Mouse (Mus musculus): ENCODE measurements at regions not wholly inside any gene's neighbourhood (a gene's known extent, or its start where the extent isn't known, plus 50 kb on each side); places are given as distances from the start of the nearest gene placed in this dataset.
A peak's percentile ranks its signal among the peaks of the same experiment; 100 is the strongest.

GRCm38 (mm10) chr11:56165759-56166158, 124.9 kb upstream of the Nmur2 start:
- no peak for DNase-seq (ENCODE audit: low spot score)

GRCm38 (mm10) chr11:56160286-56160685, 119.5 kb upstream of the Nmur2 start:
- DNase-seq (ENCODE audit: low spot score): no peak

- DNase-seq (ENCODE audit: low spot score): peak; percentile 87
These were observed 118.7 kb upstream of the Nmur2 start for GRCm38 (mm10) chr11:56159412-56160074.

DNA sequence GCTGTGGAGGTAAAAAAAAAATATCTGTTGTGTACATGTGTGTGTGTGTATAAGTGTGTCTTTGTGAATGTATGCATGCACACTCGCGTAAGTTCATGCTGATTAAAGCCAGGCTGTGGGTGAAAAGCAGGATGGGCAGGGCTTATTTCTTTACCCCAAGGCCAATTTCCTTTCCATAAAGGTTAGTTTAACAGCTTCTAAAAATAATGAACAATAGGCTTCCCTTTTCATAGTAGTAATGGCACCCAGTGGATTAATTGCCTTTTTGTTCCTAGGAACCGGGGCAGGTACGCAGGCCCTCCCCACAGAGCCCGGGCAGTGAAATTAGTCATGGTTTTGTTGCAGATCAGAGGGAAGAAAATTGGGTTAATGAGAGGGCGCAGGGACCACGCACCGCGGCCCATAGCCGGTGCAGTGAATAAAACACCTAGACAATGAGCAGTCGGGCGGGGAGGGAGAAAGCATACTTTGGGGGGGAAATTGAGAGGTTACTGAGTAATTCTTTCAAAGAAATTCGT, 110.1 kb upstream of the Nmur2 start:
- DNase-seq (ENCODE audit: low spot score): peak; percentile 56

GRCm38 (mm10) chr11:56149752-56150151, 108.9 kb upstream of the Nmur2 start:
- no peak for DNase-seq (ENCODE audit: low spot score)

- peak; percentile 37 for DNase-seq (ENCODE audit: low spot score)
These were observed 108.1 kb upstream of the Nmur2 start for GRCm38 (mm10) chr11:56148956-56149355.

- peak; percentile 36 for DNase-seq (ENCODE audit: low spot score)
These were observed 105.9 kb upstream of the Nmur2 start for GRCm38 (mm10) chr11:56146708-56147107.

DNA sequence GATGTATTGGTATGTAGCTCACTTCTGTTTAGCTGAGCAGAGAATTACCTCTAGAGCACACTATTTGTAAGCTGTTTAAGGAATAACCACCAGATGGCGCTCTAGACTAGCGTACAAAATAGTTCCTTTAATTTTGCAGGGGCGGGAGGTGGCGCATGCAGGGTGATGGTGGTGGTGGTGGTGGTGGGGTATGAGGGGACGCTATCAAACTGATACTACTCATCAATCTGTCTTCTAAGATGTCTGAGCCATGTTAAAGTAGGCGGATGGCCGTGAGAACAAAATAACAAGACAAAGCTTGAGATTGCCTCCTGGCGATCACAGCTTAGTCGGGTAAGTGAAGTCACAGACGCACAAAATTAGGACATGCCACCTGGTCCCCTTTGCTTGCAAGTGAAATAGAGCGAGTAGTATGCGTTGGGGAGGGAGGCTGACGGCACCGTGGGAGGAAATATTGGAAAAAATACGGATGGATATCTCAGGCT, 90.6 kb upstream of the Nmur2 start:
- peak; percentile 89 for DNase-seq (ENCODE audit: low spot score)

DNA sequence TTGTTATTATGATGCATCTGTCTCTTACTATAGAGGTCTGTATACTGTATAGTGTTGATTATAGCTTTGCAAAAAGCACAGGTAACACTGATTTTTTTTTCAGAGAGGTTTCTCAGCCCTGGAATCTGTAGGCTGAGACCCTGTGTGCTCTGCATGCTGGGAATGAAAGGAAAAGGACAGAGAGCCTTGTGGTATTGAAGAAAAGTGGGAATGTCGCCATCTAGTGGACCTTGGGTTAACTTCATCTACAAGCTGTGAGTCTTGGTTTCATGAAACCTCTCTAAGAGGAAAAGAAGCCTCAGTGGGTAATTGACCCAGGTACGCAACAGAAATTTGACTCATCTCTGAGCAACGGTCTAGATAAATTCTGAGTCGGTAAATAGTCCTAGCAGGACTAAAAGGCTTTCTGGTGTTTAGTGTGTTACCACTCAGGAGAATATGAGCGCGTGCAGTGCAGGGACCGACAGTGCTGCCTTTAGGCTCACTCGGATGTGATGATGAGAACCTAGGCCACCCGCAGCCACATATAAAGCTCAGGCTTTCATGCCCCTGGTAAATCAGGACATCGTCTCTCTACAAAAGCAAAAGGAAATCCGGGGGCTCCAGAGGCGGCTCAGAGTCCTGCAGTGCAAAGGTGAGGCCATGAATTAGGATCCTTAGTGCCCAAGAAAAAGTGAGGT, 75.9 kb upstream of the Nmur2 start:
- peak; percentile 63 for DNase-seq (ENCODE audit: low spot score)

DNA sequence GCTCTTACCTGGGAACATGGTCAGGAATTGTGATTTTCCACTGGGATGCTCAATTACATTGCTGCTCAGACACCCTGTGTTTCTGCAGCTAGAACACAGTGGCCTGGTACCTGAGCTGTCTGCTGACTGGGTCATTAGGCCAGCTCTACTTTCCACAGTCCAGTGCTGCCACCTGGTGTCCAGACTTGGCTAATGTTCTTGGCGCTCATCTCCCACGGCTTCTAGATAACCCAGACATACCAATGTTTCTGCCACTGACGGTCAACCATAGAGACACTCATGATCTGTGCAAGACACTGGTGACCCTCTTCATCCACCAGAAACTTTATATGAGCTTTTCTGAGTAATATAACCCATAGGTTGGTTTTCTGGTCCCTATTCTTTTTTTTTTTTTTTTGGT, 67.1 kb upstream of the Nmur2 start:
- DNase-seq (ENCODE audit: low spot score): peak; percentile 93

DNA sequence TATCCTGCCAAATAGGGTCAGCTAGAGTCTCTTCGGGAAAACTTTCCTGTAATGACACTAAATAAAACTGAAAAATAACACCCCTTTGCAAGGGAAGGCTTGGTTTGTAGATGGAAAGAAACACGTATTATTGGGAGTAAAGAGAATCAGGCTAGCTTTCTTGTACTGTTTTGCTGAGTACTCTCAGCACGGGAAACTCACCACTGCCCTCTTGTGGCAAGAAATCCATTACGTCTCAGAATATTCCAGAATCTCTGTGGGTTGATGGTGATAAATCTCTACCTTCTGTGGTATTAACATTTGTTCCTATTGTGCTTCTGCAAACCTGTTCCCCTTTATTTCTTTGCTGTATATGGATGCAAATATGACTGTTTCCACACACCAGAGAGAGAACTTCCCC, 64.8 kb upstream of the Nmur2 start:
- peak; percentile 81 for DNase-seq (ENCODE audit: low spot score)

- DNase-seq (ENCODE audit: low spot score): no peak
These were observed 52.1 kb upstream of the Nmur2 start for GRCm38 (mm10) chr11:56092891-56093290.

All from retina, embryonic 14.5 days (tissue).